Mouse (Mus musculus): ENCODE measurements around the gene Man1b1. TPM values are rescaled to one million over a fixed set of nuclear protein-coding genes. Genes with fewer than 3 reads are reported as not detected.

Man1b1 gene
- total and polyA plus RNA-seq, 2 experiments from 2014 or later = 19.5 to 41.2 TPM

- DNase-seq (ENCODE audit: low spot score) = no peak
- Histone ChIP-seq H3K9me3 (replicated peaks; ENCODE audit: control insufficient read depth, low read length) (no peaks in the 10 kb centered on the region), H3K36me3 (replicated peaks; ENCODE audit: control insufficient read depth, insufficient read depth, low read length) (no peaks in the 10 kb centered on the region), H3K27me3 (ENCODE audit: control insufficient read depth, insufficient read depth, low read length) (peaks cover 73% of the 10 kb centered on the region), H3K4me3 (ENCODE audit: low read depth, low read length) (peak overlapping the region; percentile 43), H3K9ac (replicated peaks; ENCODE audit: low read depth, low read length) (no peak overlapping the region), H3K4me1 (ENCODE audit: control insufficient read depth, insufficient read depth) (peaks cover 18% of the 10 kb centered on the region), H3K4me2 (ENCODE audit: low read depth, low read length) (peak overlapping the region; percentile 57), H3K27ac (ENCODE audit: low read depth) (no peak overlapping the region)
- peak; percentile 34 for ATAC-seq (ENCODE audit: insufficient read depth, low read depth)
- 5% methylated on average over 43 of the region's 43 CpGs for whole genome bisulfite sequencing
- TF ChIP-seq CTCF (IDR thresholded peaks at IDR 0.05; ENCODE audit: low read depth) = no peak
- TF ChIP-seq EP300 (IDR thresholded peaks at IDR 0.05; ENCODE audit: low read depth) = no peak
Observed at GRCm38 (mm10) chr2:25292054-25292544, 40.0 kb upstream of the Man1b1 start.

- TF ChIP-seq EP300 (IDR thresholded peaks at IDR 0.05; ENCODE audit: low read depth) (no peak), CTCF (IDR thresholded peaks at IDR 0.05; ENCODE audit: low read depth) (peak; percentile 88)
- peaks cover 79% of the 10 kb centered on the region for H3K27me3 ChIP-seq (ENCODE audit: control insufficient read depth, insufficient read depth, low read length)
- H3K27ac ChIP-seq (ENCODE audit: low read depth) = no peak overlapping the region
- ATAC-seq (ENCODE audit: insufficient read depth, low read depth) (peak; percentile 38; the same call in 1 of the 2 replicates), DNase-seq (ENCODE audit: low spot score) (peak; percentile 55)
- H3K36me3 ChIP-seq (replicated peaks; ENCODE audit: control insufficient read depth, insufficient read depth, low read length) = no peaks in the 10 kb centered on the region
- peaks cover 18% of the 10 kb centered on the region for H3K4me1 ChIP-seq (ENCODE audit: control insufficient read depth, insufficient read depth)
- no peak overlapping the region for H3K9ac ChIP-seq (replicated peaks; ENCODE audit: low read depth, low read length)
- no peak overlapping the region; the same call in 1 of the 2 replicates for H3K4me3 ChIP-seq (ENCODE audit: low read depth, low read length)
- no peaks in the 10 kb centered on the region for H3K9me3 ChIP-seq (replicated peaks; ENCODE audit: control insufficient read depth, low read length)
- 0% methylated on average over 1 of the region's 1 CpGs for WGBS
- H3K4me2 ChIP-seq (ENCODE audit: low read depth, low read length) = peak overlapping the region; percentile 57
Observed at GRCm38 (mm10) chr2:25292856-25293255, 39.3 kb upstream of the Man1b1 start.

DNA sequence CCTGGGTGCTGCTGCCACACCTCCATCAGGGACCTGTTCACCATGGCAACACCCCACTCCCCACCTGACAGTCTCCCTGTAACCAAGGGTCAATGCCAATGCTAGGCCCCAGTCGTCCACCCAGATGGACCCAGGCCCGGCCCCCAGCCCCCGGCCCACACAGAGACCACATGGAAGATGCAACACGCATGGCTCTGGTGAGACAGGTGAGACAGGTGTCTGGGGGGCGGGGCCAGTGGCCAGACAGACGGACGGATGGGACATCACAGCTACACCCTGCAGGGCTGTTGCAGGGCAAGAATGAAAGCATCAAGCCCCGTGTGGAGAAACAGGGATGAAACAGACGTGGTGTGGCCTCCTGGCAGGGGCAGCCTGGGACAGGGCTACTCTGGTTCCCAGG lies 38.4 kb upstream of the Man1b1 start:
- H3K36me3 ChIP-seq (replicated peaks; ENCODE audit: control insufficient read depth, insufficient read depth, low read length) = no peaks in the 10 kb centered on the region
- TF ChIP-seq EP300 (IDR thresholded peaks at IDR 0.05; ENCODE audit: low read depth) = no peak
- TF ChIP-seq CTCF (IDR thresholded peaks at IDR 0.05; ENCODE audit: low read depth) = no peak
- DNase-seq (ENCODE audit: low spot score) (no peak), ATAC-seq (ENCODE audit: insufficient read depth, low read depth) (no peak)
- H3K9ac ChIP-seq (replicated peaks; ENCODE audit: low read depth, low read length) = no peak overlapping the region
- H3K4me2 ChIP-seq (ENCODE audit: low read depth, low read length) = no peak overlapping the region
- H3K9me3 ChIP-seq (replicated peaks; ENCODE audit: control insufficient read depth, low read length) = no peaks in the 10 kb centered on the region
- H3K4me1 ChIP-seq (ENCODE audit: control insufficient read depth, insufficient read depth) = peaks cover 18% of the 10 kb centered on the region
- H3K27ac ChIP-seq (ENCODE audit: low read depth) = no peak overlapping the region
- 59% methylated on average over 9 of the region's 9 CpGs for WGBS
- H3K4me3 ChIP-seq (ENCODE audit: low read depth, low read length) = no peak overlapping the region
- peaks cover 71% of the 10 kb centered on the region for H3K27me3 ChIP-seq (ENCODE audit: control insufficient read depth, insufficient read depth, low read length)

- no peak overlapping the region for H3K9ac ChIP-seq (replicated peaks; ENCODE audit: low read depth, low read length)
- no peak for TF ChIP-seq CTCF (IDR thresholded peaks at IDR 0.05; ENCODE audit: low read depth)
- TF ChIP-seq EP300 (IDR thresholded peaks at IDR 0.05; ENCODE audit: low read depth) = no peak
- H3K36me3 ChIP-seq (replicated peaks; ENCODE audit: control insufficient read depth, insufficient read depth, low read length) = no peaks in the 10 kb centered on the region
- H3K27ac ChIP-seq (ENCODE audit: low read depth) = no peak overlapping the region
- DNase-seq (ENCODE audit: low spot score) = no peak
- no peak for ATAC-seq (ENCODE audit: insufficient read depth, low read depth)
- peaks cover 37% of the 10 kb centered on the region for H3K27me3 ChIP-seq (ENCODE audit: control insufficient read depth, insufficient read depth, low read length)
- peaks cover 6% of the 10 kb centered on the region for H3K4me1 ChIP-seq (ENCODE audit: control insufficient read depth, insufficient read depth)
- no peaks in the 10 kb centered on the region for H3K9me3 ChIP-seq (replicated peaks; ENCODE audit: control insufficient read depth, low read length)
- no peak overlapping the region for H3K4me3 ChIP-seq (ENCODE audit: low read depth, low read length)
- no peak overlapping the region for H3K4me2 ChIP-seq (ENCODE audit: low read depth, low read length)
- WGBS = 71% methylated on average over 8 of the region's 8 CpGs
Observed at GRCm38 (mm10) chr2:25297093-25297492, 35.0 kb upstream of the Man1b1 start.

GRCm38 (mm10) chr2:25298046-25298445 lies 34.1 kb upstream of the Man1b1 start:
- H3K36me3 ChIP-seq (replicated peaks; ENCODE audit: control insufficient read depth, insufficient read depth, low read length) = no peaks in the 10 kb centered on the region
- WGBS = 70% methylated on average over 10 of the region's 10 CpGs
- DNase-seq (ENCODE audit: low spot score) (no peak), ATAC-seq (ENCODE audit: insufficient read depth, low read depth) (no peak)
- no peaks in the 10 kb centered on the region for H3K4me1 ChIP-seq (ENCODE audit: control insufficient read depth, insufficient read depth)
- H3K27ac ChIP-seq (ENCODE audit: low read depth) = no peak overlapping the region
- H3K27me3 ChIP-seq (ENCODE audit: control insufficient read depth, insufficient read depth, low read length) = peaks cover 30% of the 10 kb centered on the region; the same call in 1 of the 2 replicates
- no peak overlapping the region for H3K4me2 ChIP-seq (ENCODE audit: low read depth, low read length)
- H3K4me3 ChIP-seq (ENCODE audit: low read depth, low read length) = no peak overlapping the region
- no peak for TF ChIP-seq CTCF (IDR thresholded peaks at IDR 0.05; ENCODE audit: low read depth)
- TF ChIP-seq EP300 (IDR thresholded peaks at IDR 0.05; ENCODE audit: low read depth) = no peak
- H3K9me3 ChIP-seq (replicated peaks; ENCODE audit: control insufficient read depth, low read length) = no peaks in the 10 kb centered on the region
- H3K9ac ChIP-seq (replicated peaks; ENCODE audit: low read depth, low read length) = no peak overlapping the region

DNA sequence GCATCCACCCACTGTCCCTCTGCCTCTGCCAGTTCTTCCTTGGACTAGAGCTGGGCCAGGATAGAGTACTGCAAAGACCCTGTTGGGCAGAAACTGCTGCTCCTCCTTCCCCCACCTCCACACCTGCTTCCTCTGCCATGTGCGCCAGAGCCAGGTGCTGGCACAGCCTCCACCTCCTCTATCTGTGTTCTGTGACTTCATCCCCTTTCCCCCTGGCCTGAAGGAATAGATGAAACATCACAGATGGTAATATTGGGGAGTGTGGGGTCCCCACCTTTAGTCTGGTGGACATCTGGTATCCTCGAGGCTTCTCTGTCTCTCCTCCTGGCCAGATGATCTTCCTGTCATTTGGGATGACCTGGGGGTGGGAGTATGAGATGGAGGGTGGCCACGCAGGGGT lies 28.7 kb upstream of the Man1b1 start:
- no peak overlapping the region for H3K9ac ChIP-seq (replicated peaks; ENCODE audit: low read depth, low read length)
- H3K4me1 ChIP-seq (ENCODE audit: control insufficient read depth, insufficient read depth) = no peaks in the 10 kb centered on the region
- no peak overlapping the region for H3K27ac ChIP-seq (ENCODE audit: low read depth)
- H3K36me3 ChIP-seq (replicated peaks; ENCODE audit: control insufficient read depth, insufficient read depth, low read length) = no peaks in the 10 kb centered on the region
- H3K9me3 ChIP-seq (replicated peaks; ENCODE audit: control insufficient read depth, low read length) = no peaks in the 10 kb centered on the region
- ATAC-seq (ENCODE audit: insufficient read depth, low read depth) = no peak
- H3K4me2 ChIP-seq (ENCODE audit: low read depth, low read length) = no peak overlapping the region
- no peak overlapping the region for H3K4me3 ChIP-seq (ENCODE audit: low read depth, low read length)
- TF ChIP-seq CTCF (IDR thresholded peaks at IDR 0.05; ENCODE audit: low read depth) = no peak
- no peak for TF ChIP-seq EP300 (IDR thresholded peaks at IDR 0.05; ENCODE audit: low read depth)
- DNase-seq (ENCODE audit: low spot score) = no peak
- H3K27me3 ChIP-seq (ENCODE audit: control insufficient read depth, insufficient read depth, low read length) = peaks cover 29% of the 10 kb centered on the region
- 60% methylated on average over 3 of the region's 3 CpGs for WGBS
